Mouse (Mus musculus): ENCODE measurements around the gene Pam. TPM values are rescaled to one million over a fixed set of nuclear protein-coding genes. Genes with fewer than 3 reads are reported as not detected.

Gene Pam
- polyA plus RNA-seq, 1 experiment = 37.0 TPM

- no peak for TF ChIP-seq CTCF (IDR thresholded peaks at IDR 0.05; ENCODE audit: low read depth, low read length)
- TF ChIP-seq POLR2A (IDR thresholded peaks at IDR 0.05; ENCODE audit: borderline replicate concordance, low read depth, low read length) = no peak
- Histone ChIP-seq H3K27ac (ENCODE audit: insufficient read depth, low read depth, low read length) (no peak overlapping the region), H3K4me3 (ENCODE audit: insufficient read depth, low read length) (no peak overlapping the region), H3K4me1 (ENCODE audit: control insufficient read depth, insufficient read depth, low read length) (no peaks in the 10 kb centered on the region)
Observed at GRCm38 (mm10) chr1:98107599-98107998, 12.2 kb upstream of the Pam start.

- Histone ChIP-seq H3K27ac (ENCODE audit: insufficient read depth, low read depth, low read length) (no peak overlapping the region), H3K4me3 (ENCODE audit: insufficient read depth, low read length) (no peak overlapping the region), H3K4me1 (ENCODE audit: control insufficient read depth, insufficient read depth, low read length) (peaks cover 2% of the 10 kb centered on the region; the same call in 1 of the 2 replicates)
- TF ChIP-seq CTCF (IDR thresholded peaks at IDR 0.05; ENCODE audit: low read depth, low read length) (no peak), POLR2A (IDR thresholded peaks at IDR 0.05; ENCODE audit: borderline replicate concordance, low read depth, low read length) (no peak)
Observed at GRCm38 (mm10) chr1:98099441-98099840, 4.0 kb upstream of the Pam start.

- H3K27ac ChIP-seq (ENCODE audit: insufficient read depth, low read depth, low read length) = no peak overlapping the region
- TF ChIP-seq CTCF (IDR thresholded peaks at IDR 0.05; ENCODE audit: low read depth, low read length) (no peak), POLR2A (IDR thresholded peaks at IDR 0.05; ENCODE audit: borderline replicate concordance, low read depth, low read length) (no peak)
- peaks cover 4% of the 10 kb centered on the region; the same call in 1 of the 2 replicates for H3K4me1 ChIP-seq (ENCODE audit: control insufficient read depth, insufficient read depth, low read length)
- H3K4me3 ChIP-seq (ENCODE audit: insufficient read depth, low read length) = no peak overlapping the region
Observed at GRCm38 (mm10) chr1:98097957-98098729, 2.7 kb upstream of the Pam start.

GRCm38 (mm10) chr1:98096396-98096935 lies 1.0 kb upstream of the Pam start:
- H3K4me3 ChIP-seq (ENCODE audit: insufficient read depth, low read length) = no peak overlapping the region
- peaks cover 4% of the 10 kb centered on the region; the same call in 1 of the 2 replicates for H3K4me1 ChIP-seq (ENCODE audit: control insufficient read depth, insufficient read depth, low read length)
- TF ChIP-seq POLR2A (IDR thresholded peaks at IDR 0.05; ENCODE audit: borderline replicate concordance, low read depth, low read length) (no peak), CTCF (IDR thresholded peaks at IDR 0.05; ENCODE audit: low read depth, low read length) (no peak)
- no peak overlapping the region for H3K27ac ChIP-seq (ENCODE audit: insufficient read depth, low read depth, low read length)

GRCm38 (mm10) chr1:98095991-98096330 lies 515 bp upstream of the Pam start:
- H3K4me1 ChIP-seq (ENCODE audit: control insufficient read depth, insufficient read depth, low read length) = peaks cover 6% of the 10 kb centered on the region
- no peak overlapping the region for H3K27ac ChIP-seq (ENCODE audit: insufficient read depth, low read depth, low read length)
- TF ChIP-seq CTCF (IDR thresholded peaks at IDR 0.05; ENCODE audit: low read depth, low read length) = no peak
- TF ChIP-seq POLR2A (IDR thresholded peaks at IDR 0.05; ENCODE audit: borderline replicate concordance, low read depth, low read length) = no peak
- H3K4me3 ChIP-seq (ENCODE audit: insufficient read depth, low read length) = peak overlapping the region; percentile 95

GRCm38 (mm10) chr1:98094811-98095245 lies 618 bp downstream of the Pam start:
- TF ChIP-seq POLR2A (IDR thresholded peaks at IDR 0.05; ENCODE audit: borderline replicate concordance, low read depth, low read length) (no peak), CTCF (IDR thresholded peaks at IDR 0.05; ENCODE audit: low read depth, low read length) (no peak)
- Histone ChIP-seq H3K27ac (ENCODE audit: insufficient read depth, low read depth, low read length) (peak overlapping the region; percentile 25), H3K4me3 (ENCODE audit: insufficient read depth, low read length) (peak overlapping the region; percentile 95), H3K4me1 (ENCODE audit: control insufficient read depth, insufficient read depth, low read length) (peaks cover 16% of the 10 kb centered on the region)

GRCm38 (mm10) chr1:98089336-98089975 lies 6.0 kb downstream of the Pam start:
- H3K27ac ChIP-seq (ENCODE audit: insufficient read depth, low read depth, low read length) = no peak overlapping the region
- no peak overlapping the region for H3K4me3 ChIP-seq (ENCODE audit: insufficient read depth, low read length)
- TF ChIP-seq POLR2A (IDR thresholded peaks at IDR 0.05; ENCODE audit: borderline replicate concordance, low read depth, low read length) = no peak
- TF ChIP-seq CTCF (IDR thresholded peaks at IDR 0.05; ENCODE audit: low read depth, low read length) = no peak
- H3K4me1 ChIP-seq (ENCODE audit: control insufficient read depth, insufficient read depth, low read length) = peaks cover 35% of the 10 kb centered on the region

GRCm38 (mm10) chr1:98086456-98086855 lies 9.0 kb downstream of the Pam start:
- no peak for TF ChIP-seq POLR2A (IDR thresholded peaks at IDR 0.05; ENCODE audit: borderline replicate concordance, low read depth, low read length)
- TF ChIP-seq CTCF (IDR thresholded peaks at IDR 0.05; ENCODE audit: low read depth, low read length) = no peak
- peaks cover 42% of the 10 kb centered on the region for H3K4me1 ChIP-seq (ENCODE audit: control insufficient read depth, insufficient read depth, low read length)
- H3K27ac ChIP-seq (ENCODE audit: insufficient read depth, low read depth, low read length) = no peak overlapping the region
- no peak overlapping the region for H3K4me3 ChIP-seq (ENCODE audit: insufficient read depth, low read length)

- TF ChIP-seq CTCF (IDR thresholded peaks at IDR 0.05; ENCODE audit: low read depth, low read length) = no peak
- TF ChIP-seq POLR2A (IDR thresholded peaks at IDR 0.05; ENCODE audit: borderline replicate concordance, low read depth, low read length) = no peak
- Histone ChIP-seq H3K27ac (ENCODE audit: insufficient read depth, low read depth, low read length) (no peak overlapping the region), H3K4me1 (ENCODE audit: control insufficient read depth, insufficient read depth, low read length) (peaks cover 29% of the 10 kb centered on the region), H3K4me3 (ENCODE audit: insufficient read depth, low read length) (no peak overlapping the region)
Observed at GRCm38 (mm10) chr1:98084596-98085274, 10.7 kb downstream of the Pam start.
